Mouse (Mus musculus) NIH3T3 (cell line): ENCODE results near the gene Abcf1.

Experiments used
- DNase-seq: peaks from one replicate; pipeline ENCODE4 v3.0.0-alpha.2; 2012; ENCODE audit warnings: low read depth

Abcf1 gene

GRCm38 (mm10) chr17:35920384-35920783 is 49.2 kb downstream of the Abcf1 start:
- DNase-seq: no peak

GRCm38 (mm10) chr17:35919864-35920301 is 49.7 kb downstream of the Abcf1 start:
- DNase-seq: no peak

GRCm38 (mm10) chr17:35919060-35919715 is 50.4 kb downstream of the Abcf1 start:
- DNase-seq: peak; percentile 99

- DNase-seq: peak; percentile 75
These were observed 51.1 kb downstream of the Abcf1 start for GRCm38 (mm10) chr17:35918276-35919059.

- peak; percentile 63 for DNase-seq
These were observed 51.9 kb downstream of the Abcf1 start for GRCm38 (mm10) chr17:35917463-35918251.

- DNase-seq: no peak
These were observed 52.5 kb downstream of the Abcf1 start for GRCm38 (mm10) chr17:35917143-35917462.

- peak; percentile 100 for DNase-seq
These were observed 53.0 kb downstream of the Abcf1 start, which contains the start of the genes Mrps18b and Ppp1r10 for GRCm38 (mm10) chr17:35916297-35917142. Gene Mrps18b (minus strand): TSS chr17:35916389. Gene Ppp1r10 (plus strand): TSS chr17:35916434.

GRCm38 (mm10) chr17:35915538-35916296 is 53.8 kb downstream of the Abcf1 start:
- peak; percentile 19 for DNase-seq

- peak; percentile 37 for DNase-seq
These were observed 54.6 kb downstream of the Abcf1 start for GRCm38 (mm10) chr17:35914975-35915374.

GRCm38 (mm10) chr17:35909919-35910369 is 59.6 kb downstream of the Abcf1 start, which contains the start of gene Atat1:
Gene Atat1 (minus strand): TSS chr17:35910075.
- peak; percentile 98 for DNase-seq

- DNase-seq: no peak
These were observed 60.2 kb downstream of the Abcf1 start for GRCm38 (mm10) chr17:35909186-35909918.

- DNase-seq: peak; percentile 55
These were observed 62.0 kb downstream of the Abcf1 start for GRCm38 (mm10) chr17:35907609-35908008.
